Mouse (Mus musculus) regulatory T cell (primary cell): ENCODE data around the gene Gimap3.

Experiments
- in situ Hi-C: fragments of 300-600 bp; cut with MboI, MseI; formaldehyde crosslinking; loops from one replicate; pipeline ENCODE4 v1.15.1; 2025; ENCODE audit warnings: high pct_unique_total_duplicates

Gene Gimap3

GRCm38 (mm10) chr6:48770696-48771095 lies at the start of gene Gimap3:
Gene Gimap3, minus strand, starts transcription at chr6:48770851.
- in situ Hi-C loops, result loop anchor here (5.0 to 25.0 kb wide), 3 partner anchors 33 to 683 kb away; partner anchors contain the start of genes Gimap1, Gimap8 and Zfp746

GRCm38 (mm10) chr6:48817815-48818214 lies 47.2 kb upstream of the Gimap3 start:
- in situ Hi-C loops, result loop anchor here (5.0 kb wide), 1 partner anchor 44 kb away; no protein-coding TSS in a partner anchor

DNA sequence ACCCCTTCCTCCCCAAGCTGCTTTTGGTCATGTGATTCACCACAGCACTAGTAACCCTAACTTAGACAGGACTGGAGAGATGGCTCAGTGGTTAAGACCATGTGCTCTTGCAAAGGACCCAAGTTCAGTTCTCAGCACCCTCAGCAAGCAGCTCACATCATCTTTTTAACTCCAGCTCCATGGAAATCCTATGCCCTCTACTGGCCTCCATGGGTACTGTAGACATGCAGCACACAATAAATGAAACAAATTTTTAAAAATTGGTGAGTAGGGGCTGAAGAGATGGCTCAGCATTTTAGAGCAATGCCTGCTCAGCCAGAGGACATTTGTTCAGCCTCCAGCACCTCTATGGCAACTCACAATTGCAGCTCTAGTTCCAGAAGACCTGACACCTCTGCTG lies 44.4 kb upstream of the Gimap3 start:
- in situ Hi-C loops, result loop anchor here (5.0 kb wide), 1 partner anchor 47 kb away; no protein-coding TSS in a partner anchor

- in situ Hi-C loops, result no loop called here
These were observed 39.0 kb upstream of the Gimap3 start for GRCm38 (mm10) chr6:48809494-48810219.

- in situ Hi-C loops, result no loop called here
These were observed 36.1 kb upstream of the Gimap3 start for GRCm38 (mm10) chr6:48806746-48807145.

- in situ Hi-C loops, result no loop called here
These were observed 33.7 kb upstream of the Gimap3 start for GRCm38 (mm10) chr6:48804346-48804745.

- in situ Hi-C loops, result no loop called here
These were observed 32.9 kb upstream of the Gimap3 start for GRCm38 (mm10) chr6:48803406-48804051.

DNA sequence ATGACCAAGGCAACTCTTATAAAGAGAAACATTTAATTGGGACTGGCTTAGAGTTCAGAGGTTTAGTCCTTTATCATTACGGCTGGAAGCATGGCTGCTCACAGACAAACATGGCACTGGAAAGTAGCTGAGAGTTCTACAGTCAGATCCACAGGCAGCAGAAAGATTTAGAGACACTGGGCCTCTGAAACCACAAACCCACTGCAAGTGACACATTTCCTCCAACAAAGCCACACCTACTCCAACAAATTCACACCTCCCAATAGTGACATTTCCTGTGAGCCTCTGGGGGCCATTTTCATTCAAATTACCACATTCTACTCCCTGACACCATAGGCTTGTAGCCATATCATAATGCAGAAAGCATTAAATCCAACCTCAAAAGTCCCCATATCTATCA lies 31.2 kb upstream of the Gimap3 start:
- in situ Hi-C loops, result no loop called here

GRCm38 (mm10) chr6:48787867-48788266 lies 17.2 kb upstream of the Gimap3 start:
- in situ Hi-C loops, result no loop called here

DNA sequence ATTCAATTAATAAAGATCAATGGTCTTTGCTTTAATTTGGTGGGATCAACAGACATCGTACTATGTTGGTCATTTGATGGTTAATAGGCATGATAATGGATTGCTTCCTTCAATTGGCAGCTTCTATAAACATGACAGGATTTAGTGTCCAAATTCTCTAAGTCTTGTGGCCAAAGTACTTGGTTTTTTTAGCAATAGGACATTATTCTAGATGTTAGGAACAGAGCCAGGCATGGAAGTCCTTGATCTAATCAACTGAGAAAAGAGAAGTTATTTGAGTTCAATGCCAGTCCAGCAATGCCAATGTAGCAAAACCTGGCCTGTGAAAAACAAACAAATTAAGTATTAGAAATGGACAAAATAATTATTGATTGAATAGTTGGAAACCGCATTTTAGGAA lies 14.9 kb upstream of the Gimap3 start:
- in situ Hi-C loops, result no loop called here

- in situ Hi-C loops, result no loop called here
These were observed 14.5 kb upstream of the Gimap3 start for GRCm38 (mm10) chr6:48785189-48785588.

- in situ Hi-C loops, result no loop called here
These were observed 13.8 kb upstream of the Gimap3 start for GRCm38 (mm10) chr6:48784406-48784805.

DNA sequence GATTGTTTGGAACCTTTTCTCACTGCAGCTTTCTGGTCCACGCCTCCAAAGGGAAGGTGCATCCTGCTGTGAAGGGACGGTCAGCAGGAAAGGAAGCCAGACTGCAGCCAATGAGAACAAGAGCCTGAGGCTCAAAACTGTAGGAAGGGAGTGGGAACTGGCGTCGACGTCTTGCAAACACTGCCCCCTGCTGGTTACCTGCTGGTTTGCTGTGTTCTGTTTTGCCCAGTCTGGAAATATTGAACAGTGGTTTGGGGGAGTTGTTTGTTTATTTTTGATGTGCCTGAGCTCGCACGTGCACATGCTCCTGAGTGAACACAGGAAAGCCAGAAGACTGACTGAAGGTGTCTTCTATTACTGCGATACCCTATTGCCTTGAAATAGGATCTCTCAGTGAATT lies 1.4 kb upstream of the Gimap3 start:
- in situ Hi-C loops, result loop anchor here (5.0 to 25.0 kb wide), 3 partner anchors 35 to 685 kb away; partner anchors contain the start of genes Gimap1, Gimap8 and Zfp746

DNA sequence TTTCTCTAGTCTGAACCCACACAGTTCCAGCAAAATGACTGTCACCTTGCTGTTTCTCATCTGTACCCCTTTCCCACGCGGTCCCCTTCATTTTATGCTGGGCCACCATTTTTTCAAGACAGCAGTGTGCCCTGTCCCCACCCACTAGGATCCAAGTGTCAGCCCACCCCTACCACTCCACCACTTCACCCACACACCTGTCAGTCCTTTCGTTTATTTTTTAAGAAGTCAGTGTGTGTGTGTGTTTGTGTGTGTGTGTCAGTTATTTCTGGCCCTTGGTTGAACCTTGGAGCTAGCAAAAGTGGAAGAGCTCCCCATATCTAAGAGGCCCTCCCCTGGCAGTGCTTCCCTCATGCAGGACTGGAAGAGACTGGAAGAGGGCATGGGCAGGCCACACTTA lies 1.7 kb downstream of the Gimap3 start:
- in situ Hi-C loops, result loop anchor here (25.0 kb wide), 1 partner anchor 682 kb away; the partner anchor contains the start of gene Zfp746

DNA sequence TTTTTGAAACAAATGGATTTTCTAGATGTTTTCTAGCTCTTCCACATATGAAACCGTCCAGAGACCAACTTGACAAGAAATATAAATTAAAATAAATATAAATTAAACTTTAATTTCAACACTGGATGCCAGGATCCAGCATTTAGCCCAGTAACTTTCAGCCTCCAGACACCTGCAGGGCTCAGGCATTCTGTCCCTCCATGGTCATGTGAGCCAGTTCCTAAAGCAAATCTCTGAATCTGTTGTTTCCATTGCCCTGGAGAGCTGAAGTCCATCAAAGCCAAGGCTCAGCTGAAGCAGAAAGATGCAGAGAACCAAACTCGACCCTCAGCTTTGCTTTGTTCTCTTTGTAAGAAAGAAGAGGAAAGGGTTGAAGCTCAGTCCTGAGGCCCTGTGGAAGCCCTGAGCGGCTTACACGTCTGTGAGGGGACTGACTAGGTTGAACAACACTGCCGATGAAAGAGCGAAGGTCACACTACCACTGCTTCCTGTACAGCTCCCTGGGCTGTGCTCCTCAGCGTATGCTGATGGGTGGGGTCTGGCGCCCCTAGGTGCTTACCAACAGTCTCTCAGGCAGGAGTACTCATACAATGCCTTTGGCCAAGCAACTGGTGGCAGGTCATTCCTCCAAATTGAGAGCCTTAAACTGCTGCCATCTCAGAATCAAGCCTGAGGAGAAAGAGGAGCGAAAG lies 2.3 kb downstream of the Gimap3 start:
- in situ Hi-C loops, result loop anchor here (25.0 kb wide), 1 partner anchor 681 kb away; the partner anchor contains the start of gene Zfp746

DNA sequence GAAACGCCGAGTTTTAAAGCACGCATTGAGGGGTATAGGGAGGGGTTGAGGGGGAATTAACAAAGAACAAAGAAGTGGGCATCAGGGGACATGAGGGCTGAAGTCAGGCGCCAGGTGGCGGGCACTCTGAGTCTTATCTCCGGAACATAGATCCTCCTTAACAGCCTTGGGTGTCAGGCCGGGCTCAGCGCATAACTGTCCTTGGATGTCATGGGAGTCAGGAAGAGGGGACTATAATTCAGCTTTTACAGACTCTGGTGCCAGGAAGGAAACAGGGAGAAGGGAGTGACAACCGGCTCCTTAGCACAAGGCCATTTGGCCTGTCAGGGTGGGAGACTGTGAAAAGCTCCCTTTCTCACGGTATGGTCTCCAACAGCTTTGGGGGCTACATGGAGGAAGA lies 6.2 kb downstream of the Gimap3 start:
- in situ Hi-C loops, result loop anchor here (25.0 kb wide), 1 partner anchor 677 kb away; the partner anchor contains the start of gene Zfp746

DNA sequence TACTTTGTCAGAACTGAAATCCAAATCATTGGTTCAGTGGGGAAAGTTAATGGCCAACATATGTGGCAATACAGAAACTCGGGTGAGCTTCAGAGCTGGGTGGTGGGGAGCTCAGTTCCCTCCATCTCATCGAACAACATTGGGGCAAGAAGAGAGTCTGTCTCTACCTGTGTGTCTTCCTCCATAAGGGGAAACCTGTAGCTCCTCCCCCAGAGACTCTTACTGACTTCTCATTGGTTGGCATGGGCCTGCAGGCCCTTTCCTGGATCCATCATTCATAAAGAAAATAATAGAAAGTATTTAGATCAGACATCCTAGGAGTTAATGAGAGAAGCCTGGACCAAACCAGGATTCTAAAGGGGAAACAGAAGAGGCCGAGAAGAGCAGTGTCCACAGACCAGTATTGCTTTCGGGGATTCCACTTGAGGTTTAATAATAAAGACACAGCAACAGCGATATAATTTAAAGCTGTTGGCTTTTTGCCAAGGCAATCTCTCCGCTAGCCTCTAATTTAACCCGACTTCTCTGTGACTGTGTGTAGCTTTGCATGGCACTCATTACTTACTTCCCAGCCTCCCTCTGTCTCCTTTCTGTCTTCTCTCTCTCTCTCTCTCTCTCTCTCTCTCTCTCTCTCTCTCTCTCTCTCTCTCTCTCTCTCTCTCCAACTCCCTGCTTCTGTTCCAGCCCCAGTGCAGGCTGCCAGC lies 6.9 kb downstream of the Gimap3 start:
- in situ Hi-C loops, result loop anchor here (25.0 kb wide), 1 partner anchor 676 kb away; the partner anchor contains the start of gene Zfp746

GRCm38 (mm10) chr6:48747091-48747966 lies 23.3 kb downstream of the Gimap3 start:
- in situ Hi-C loops, result loop anchor here (10.0 kb wide), 1 partner anchor 73 kb away; the partner anchor contains the start of gene Gimap9

- in situ Hi-C loops, result loop anchor here (10.0 kb wide), 1 partner anchor 71 kb away; the partner anchor contains the start of gene Gimap9
These were observed 24.4 kb downstream of the Gimap3 start, which contains the start of gene Gimap5 for GRCm38 (mm10) chr6:48745959-48746889. Gene Gimap5, plus strand, starts transcription at chr6:48746197.
